Mouse (Mus musculus): ENCODE measurements around the gene Grhpr.
"Not testable (repeated sequence)": the region's sequence is repeated elsewhere in the genome, so short reads cannot be mapped to it uniquely, and the experiment has no call there.

Grhpr gene

DNA sequence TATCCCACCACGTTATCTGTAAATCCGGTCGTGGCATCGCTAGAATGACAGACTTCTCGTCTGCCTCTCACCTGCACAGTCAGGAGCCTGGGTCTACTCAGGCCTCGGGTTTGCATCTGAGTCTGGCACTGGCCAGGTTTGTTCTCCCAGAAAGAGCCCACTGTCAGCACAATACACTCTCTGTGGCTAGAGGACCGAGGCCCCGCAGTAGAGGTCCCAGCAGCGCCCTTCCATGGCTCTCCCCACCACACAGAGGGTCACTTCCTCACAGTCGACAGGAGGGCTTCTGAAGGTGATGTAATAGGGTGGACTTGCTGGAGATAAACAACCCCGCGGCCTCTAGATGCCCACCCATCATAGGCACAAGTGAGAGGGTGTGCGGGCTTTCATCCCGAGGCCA is 7.3 kb upstream of the Grhpr start:
- no peak for DNase-seq (ENCODE audit: extremely low read depth, low read depth)

DNA sequence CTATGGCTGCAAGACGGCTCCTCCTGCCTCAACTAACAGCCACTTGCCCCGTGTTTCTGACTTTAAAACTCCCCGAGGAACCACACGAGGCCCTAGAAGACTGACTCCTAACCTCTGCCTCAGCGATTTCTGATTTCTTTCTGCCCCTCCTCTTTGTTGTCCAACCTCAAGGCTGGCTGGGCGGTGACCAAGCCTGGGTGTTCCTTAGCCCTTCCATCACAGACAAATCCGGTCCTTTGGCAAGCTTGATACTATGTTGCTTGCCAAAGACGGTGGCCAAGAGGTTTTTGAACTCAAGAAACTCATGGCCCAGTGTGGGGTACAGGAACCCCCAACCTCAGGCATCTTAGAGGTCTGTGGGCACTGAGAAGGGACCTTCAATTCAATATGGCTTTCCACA is 6.9 kb upstream of the Grhpr start:
- DNase-seq (ENCODE audit: extremely low read depth, low read depth), result no peak

DNA sequence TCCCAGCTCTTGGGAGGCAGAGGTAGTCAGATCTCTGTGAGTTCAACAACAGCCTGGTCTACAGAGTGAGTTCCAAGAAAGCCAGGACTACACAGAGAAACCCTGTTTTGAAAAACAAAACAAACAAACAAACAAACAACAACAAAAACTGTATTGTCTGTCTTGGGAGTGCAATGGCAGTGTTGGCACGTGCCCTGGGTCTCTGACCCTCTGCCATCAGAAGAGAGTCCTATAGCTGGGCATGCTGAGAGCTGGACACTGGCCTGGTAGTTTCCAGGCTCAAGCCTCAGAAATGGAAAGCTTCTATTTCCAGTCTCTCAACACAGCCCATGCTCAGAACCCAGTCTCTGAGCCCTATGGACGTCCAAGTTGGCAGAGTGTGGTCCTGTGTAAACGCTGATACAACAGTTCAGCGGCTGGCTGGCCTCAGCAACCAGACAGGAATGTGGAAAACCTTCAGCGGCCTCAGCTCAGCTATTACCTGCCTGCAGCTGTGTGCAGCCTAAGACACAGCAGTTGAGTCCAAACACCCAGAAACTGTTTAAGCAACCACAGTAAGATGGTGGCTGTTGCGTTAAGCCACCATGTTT is 5.1 kb upstream of the Grhpr start:
- no peak for DNase-seq (ENCODE audit: extremely low read depth, low read depth)

DNA sequence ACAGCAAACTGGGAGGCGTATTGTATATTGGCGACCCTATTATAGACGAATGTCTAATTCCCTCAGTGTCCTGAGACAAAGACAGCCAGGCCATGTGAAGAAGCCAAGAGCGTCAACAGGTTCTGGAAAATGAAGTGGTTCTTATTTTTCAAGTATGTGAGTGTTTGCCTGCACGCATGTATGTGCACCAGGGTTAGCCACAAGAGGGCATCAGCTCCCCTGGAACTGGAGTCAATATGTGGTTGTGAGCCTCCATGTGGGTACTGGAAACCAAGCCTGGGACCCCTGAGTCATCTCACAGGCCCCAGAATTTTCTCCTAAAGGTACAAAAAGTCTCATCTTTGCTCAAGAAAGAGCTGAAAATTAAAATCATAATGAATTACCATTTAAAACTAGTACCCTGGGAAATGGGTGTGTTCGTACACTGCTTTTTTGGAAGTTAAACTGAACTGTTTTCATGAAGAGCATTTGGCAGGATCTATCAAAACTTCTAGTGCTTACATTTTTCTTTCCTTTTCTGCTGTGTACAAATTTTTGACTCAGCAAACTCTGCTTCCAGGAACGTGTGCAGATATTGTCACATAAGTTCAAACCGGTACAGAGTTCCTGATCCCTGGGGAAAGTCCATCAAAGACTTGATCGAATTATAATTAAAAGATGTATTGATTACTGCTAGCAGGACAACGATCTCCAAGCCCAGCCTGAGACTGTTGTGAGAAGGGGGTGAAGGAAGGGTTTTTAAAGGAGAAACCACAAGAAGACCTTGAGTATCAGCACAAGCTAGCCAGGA is 4.1 kb upstream of the Grhpr start:
- peak; percentile 14 for DNase-seq (ENCODE audit: extremely low read depth, low read depth)

DNA sequence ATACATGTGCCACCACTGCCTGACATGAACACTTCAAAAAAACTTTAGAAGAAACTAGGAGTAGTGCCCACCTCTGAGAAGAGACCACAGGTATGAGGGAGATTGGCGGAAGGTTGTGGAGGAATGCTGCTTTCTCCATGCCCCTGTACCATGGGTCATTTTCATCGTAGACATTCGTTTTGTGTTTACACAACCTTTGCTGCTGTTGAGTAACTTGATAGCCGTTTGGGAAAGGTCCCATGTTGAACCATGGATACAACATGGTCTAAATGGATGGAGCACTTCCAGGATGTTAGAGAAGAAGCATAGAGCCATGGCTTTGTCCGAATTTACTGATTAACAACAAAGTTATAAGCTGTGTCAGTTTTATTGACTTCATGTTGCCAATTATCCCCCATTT is 3.0 kb upstream of the Grhpr start:
- DNase-seq (ENCODE audit: extremely low read depth, low read depth), result no peak

DNA sequence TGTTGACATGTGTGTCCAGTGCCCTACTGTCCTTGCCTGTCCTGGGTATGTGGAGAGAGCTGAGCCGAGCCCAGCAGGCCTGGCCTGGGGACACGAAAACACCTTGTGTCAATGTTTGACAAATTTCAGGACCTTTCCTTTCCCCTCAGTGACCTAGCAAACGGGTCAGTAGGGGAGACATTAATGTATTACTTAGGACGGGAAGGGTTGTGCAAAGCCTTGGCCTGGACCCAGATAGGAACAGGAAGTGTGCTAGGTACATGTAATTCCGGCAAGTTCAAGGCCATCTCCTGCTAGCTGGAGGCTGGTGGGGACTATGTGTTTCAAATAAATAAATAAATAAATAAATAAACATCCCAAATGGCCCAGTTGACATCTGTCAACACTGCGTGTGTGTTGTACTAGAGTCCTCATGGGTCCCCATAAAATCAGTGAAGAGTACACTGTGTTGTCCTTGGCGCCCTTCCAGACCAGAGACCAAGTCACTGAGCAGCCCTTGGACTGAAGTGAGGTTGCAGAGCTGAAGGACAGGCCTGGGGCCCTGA is 1.3 kb upstream of the Grhpr start:
- DNase-seq (ENCODE audit: extremely low read depth, low read depth), result no peak

DNA sequence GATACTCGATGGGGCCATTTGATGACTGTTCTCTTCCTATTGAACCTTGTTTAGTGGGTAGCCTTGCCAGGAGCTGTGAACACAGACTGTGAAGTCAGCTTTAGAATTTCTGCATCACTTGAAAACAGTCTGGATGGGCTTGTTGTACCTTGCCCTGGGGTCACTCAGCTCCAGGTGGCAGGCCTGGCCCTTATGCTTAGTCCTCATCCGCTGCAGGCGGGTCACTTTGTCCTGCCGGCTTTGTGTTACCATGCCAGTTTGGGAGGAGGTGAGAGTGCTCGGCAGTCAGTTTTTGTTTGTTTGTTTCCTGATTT is 736 bp downstream of the Grhpr start:
- no peak for DNase-seq (ENCODE audit: extremely low read depth, low read depth)

DNA sequence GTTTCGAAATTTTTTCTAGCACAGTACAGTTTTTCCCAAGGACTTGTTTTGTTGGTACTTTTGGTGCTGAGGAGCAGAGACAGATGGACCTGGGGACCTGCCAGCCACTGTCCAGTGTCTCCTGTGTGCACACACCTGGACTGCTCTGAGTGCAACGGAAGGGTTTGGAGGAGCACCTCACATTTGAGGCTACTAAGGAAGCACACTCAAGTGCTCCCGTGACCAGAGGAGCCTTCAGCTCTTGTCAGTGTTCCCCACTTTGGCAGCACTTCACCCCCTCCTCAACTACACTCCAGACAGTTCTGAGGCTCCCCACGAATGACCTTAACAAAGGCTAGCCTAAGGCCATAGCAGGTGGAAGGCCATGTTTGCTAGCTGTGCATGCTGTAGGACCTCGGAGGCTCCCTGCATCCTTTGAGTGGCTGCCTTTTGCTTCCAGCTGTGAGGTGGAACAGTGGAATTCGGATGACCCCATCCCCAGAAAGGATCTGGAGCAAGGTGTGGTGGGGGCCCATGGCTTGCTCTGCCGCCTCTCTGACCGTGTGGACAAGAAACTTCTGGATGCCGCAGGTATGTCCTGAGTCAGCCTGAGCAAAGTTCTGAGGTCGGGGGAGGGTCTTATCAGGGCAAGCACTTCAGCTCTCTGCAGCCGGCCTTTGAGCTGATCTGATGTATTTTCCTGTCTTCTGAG is 1.4 kb downstream of the Grhpr start:
- DNase-seq (ENCODE audit: extremely low read depth, low read depth), result no peak

DNA sequence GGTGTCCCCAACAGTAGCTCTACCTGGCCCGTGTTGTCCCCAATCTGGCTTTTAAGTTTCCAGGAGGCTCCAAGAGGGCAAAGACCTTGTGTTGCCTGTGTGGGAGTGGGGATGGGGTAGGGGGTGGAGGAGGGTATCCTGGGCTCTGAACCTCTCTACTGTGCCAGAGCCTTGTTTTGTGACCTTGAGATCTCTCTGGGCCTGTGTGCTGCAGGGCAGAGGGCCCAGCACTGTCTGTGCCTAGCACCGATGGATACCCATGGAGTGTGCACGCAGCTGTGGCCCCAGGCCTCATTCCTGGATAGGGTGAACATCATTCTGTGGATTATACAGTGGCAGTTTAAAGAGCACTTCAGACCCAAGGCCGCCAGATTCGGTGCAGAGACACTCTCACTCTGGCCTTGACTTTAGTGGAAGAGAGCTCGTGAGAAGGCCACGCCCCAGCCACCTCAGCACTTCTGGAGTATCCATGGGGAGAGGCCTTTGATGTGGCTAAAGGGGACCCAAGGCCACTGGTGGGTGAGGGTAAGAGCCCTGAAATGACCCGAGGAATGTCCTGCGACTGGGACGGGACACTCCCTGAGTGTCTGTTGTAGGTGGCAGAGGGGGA is 2.0 kb downstream of the Grhpr start:
- DNase-seq (ENCODE audit: extremely low read depth, low read depth), result no peak

DNA sequence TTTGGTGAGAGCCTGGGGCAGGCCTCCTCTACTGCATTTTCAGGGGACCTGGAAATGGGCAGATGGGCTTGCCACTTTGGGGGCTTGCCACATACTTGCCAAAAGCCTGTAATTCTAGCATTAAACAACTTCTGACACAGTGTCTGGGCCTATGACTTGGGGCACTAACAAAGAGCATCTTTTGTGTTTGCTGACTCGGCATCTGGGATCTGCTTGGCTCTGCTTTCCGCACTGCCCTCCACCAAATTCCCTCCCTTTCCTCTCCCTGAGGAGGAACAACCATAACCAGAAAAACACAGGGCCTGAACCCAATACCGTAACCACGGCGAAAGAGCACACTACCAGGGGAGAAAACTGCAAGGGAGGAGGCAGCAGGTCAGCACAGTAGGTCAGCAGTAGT is 9.4 kb downstream of the Grhpr start:
- DNase-seq (ENCODE audit: extremely low read depth, low read depth), result no peak

DNA sequence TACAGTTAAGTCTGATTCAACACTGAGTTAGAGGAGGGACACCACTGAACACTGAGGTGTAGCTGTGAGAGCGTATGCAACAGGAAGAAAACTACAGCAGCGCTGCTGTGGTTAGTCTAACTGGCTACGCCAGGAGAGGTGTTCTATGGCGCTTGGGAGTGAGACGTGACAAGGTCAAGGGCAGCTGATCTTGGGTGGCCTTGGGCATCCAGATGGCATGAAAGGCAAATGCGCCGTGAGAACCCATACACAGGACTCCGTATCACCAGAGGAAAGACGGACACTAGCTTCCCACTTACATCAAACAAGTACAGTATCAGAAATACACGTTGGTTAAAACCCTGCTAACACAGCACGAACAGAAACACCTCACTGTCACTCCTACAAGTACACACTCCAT is 11.1 kb downstream of the Grhpr start:
- not testable (repeated sequence) for DNase-seq (ENCODE audit: extremely low read depth, low read depth)

DNA sequence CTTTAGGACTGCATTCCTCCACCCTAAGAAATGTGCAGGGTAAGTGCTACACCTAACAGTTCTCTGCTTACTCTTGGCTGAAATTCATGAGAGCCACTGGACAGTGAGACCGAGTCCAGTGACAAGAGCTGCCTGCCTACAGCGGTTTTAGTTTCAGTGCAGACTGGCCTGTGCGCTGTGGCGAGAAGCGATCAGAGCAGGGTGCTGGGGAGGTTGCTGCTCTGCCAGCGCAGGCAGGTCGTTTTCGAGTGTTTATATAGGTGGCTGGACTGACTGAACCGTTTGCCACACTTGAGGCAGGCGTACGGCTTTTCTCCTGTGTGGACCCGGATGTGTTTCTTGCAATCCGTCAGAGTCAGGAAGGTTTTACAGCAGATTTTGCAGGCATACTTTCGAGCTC is 12.0 kb downstream of the Grhpr start:
- not testable (repeated sequence) for DNase-seq (ENCODE audit: extremely low read depth, low read depth)

DNA sequence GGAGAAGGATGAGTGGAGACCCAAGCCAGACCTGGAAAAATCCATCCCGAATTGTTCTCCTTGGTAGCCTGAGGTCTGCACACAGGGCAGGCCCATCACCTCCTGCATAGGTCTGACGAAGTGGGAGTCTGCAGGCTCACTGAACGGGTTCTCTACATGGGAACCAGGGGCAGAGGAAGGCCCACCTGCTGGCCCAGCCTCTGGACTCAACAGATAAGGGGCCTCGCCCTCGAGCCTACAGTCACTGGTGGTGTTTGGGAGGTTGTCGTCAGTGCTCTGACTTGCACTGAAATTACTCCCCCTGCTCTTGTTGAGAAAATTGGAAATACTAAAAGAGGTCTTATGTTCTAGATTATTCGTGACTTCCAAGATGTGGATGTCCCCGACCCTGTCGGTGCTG is 12.7 kb downstream of the Grhpr start:
- DNase-seq (ENCODE audit: extremely low read depth, low read depth), result no peak

DNA sequence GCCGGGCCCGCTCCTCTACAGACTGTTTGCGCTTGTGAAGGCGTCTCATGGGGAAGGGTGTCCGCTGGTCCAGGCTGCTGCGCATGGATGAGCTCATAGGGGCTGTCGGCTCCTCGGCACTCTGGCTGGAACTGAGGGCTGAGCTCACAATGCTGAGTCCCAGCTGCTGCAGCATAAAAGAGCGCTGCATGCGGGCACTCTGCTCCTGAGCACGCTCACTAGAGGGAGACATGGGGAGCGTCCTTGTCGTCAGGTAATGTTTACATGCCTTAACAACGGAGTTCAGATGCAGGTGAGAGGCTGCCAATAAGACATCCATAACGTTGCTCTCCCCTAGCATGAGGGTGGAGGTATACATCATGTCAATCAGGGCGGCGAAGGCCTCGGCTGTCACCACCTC is 13.6 kb downstream of the Grhpr start:
- no peak for DNase-seq (ENCODE audit: extremely low read depth, low read depth)

DNA sequence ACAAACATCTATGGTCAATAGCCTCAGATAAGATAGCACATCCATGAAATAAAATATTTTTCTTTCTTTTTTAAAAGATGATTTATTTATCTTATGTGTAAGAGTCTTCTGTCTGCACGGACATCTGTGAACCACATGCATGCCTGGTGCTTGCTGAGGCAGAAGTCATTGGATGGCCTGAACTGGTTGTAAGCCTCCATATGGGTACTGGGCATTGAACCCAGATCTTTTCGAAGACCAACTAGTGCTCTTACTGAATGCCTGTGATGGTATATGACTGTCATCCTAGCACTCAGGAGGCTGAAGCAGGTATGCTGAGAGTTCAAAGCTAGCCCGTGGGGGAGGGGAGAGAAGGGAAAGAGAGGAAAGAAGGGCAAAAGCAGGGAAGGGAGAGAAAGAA is 16.9 kb downstream of the Grhpr start:
- no peak for DNase-seq (ENCODE audit: extremely low read depth, low read depth)

DNA sequence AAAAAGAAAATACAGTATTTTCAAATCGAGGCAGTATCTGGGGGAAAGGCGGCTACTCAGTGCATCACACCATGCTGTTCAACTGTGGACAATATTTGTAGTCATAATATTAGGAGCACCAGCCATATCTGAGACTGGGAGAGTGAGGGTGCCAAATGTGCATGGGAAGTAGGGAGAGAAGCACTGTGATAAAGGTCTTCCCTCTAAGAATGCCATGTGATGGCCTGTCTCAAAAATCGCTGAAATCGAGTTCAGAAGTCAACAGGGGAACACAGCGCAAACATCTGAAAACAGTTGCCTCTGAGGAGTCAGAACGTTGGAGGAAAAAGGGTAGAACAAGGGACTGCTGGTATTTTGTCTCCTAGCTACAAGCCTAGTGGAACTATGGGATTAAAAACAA is 18.8 kb downstream of the Grhpr start:
- DNase-seq (ENCODE audit: extremely low read depth, low read depth), result no peak

DNA sequence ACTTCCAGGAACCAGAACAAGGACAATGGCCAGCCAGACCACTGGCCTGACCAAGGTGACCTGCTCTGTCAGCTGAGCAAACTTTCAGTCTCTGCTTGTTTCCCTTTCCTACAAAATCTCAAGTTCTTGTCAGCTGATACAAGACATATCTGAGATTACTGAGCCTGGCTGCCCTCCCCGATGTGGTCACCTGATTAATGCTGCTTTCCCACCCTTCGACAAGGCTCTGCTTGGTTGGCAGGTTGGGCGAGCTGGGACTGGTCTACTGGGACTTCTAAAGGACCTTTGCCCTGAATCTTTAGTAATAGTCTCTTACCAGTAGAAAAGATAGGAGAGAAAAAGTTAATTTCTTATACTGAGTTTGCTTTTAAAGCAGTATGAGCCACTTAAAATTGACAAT is 24.3 kb downstream of the Grhpr start:
- no peak for DNase-seq (ENCODE audit: extremely low read depth, low read depth)

DNA sequence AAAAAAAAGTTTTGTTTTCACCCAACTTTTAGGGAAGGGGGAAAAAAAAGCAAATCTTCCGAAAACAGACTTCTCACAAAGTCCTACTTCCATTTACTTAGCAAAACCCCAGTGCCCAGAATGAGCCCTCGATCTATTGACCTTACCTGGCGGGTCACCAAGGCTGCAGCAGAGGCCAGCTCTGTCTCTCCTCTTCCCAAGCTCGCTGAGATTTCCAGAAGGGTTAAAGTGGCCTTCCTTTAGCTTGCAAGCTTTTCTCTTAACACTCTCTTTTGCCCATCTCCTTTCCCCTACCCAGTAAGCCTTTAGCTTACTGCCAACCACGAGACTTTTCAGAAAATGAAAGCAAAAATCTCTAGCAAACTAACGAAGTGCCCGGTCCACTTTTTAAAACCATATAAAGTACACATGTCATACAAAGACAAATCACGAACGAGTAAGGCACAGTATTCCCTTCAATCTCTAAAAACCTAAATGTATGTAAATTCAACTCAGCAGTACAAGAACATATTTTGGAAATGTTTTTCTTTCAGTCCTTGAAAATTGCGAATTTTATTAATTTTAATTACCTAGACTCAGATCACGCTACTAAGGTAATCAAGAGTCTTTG is 29.7 kb downstream of the Grhpr start:
- DNase-seq (ENCODE audit: extremely low read depth, low read depth), result no peak

DNA sequence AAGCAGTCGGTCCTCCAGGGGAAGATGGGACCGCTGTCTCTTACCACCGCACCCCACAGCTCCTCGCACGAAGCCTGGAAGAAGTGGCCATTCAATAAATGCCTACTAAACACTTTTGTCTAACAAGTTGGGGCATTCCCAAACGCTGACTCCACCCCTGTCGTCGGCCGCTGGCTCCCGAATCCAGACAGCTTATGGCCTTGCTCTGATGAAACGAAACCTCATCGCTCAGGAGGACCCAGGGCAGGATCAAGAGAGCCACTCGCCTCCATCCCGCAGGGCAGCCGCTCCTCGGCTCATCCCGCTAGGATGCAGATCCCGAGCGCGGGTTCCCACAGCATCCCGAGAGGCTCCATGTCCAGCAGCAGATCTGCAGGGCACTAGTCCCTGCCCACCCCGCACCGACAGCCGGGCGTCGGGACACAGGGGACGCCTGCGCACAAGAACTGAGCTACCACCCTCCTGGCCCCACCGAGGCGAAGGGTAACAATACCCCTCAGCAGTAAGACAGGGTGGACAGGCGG is 30.4 kb downstream of the Grhpr start:
- peak; percentile 48 for DNase-seq (ENCODE audit: extremely low read depth, low read depth)

DNA sequence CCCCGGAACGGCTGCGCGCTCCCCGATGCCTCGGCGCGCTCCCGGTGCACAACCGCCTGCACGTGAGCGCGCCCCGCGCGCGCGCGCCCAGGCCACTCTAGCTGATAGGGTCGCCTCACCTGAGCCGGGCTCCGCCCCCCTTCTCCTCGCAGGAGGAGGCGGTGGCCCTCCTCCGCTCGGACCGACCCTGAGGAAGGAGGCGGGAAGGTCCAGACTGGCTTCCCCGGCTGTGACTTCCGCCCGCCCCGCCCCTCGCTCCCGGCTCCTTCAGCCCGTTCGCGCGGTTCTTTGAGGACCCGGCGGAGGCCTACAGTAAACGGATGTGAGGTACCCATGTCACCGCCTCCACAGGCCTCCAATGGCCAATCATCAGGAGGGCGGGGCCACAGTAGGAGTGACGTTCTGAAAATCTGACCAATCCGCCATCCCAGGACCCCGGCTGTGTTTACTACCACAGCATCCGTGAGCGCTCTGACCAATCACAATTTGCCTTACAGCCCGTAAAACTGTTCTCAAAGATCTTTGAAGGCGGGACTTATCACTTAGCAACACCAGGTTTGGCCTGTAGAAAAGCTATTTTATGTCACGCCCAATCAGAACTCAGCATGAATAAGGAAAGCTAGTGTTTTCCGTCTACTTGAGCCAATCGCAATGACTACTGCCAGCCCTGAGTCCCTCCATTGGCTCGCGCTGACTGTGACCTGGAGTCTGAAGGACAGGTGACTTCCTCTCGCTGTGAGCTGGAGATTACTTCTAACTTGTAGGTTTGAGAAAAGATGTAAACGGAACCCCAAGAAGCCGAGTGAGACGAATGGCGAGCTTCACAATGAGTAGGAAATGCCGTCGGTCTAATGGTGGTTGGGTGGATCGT is 31.1 kb downstream of the Grhpr start, which contains the start of gene Zbtb5:
Gene Zbtb5, minus strand, starts transcription at position 308 of the 871 bp plus-strand sequence.
- peak; percentile 100 for DNase-seq (ENCODE audit: extremely low read depth, low read depth)

Data from MEL-GATA-1-ER (cell line).